Mouse (Mus musculus): Measurements from ENCODE around the gene Ntm.

Ntm gene

DNA sequence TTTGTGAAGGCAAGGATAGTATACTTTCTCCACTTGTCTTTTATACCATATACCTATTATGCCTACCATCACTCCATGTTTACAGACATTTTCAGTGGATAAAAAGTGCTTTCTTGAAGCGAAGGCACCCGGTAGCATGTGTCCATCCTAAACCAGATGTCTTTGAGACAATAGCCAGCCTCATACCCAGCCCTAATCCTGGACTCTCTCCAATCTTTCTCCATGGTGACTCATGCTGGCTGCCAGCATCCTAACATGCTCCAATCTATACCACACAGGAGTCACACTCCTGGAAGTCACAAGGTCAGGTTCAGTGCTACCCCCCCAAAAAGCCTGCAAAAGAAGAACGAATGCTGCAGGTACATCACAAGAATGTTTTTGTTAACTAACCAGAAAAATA is 765.9 kb downstream of the Ntm start:
- in situ Hi-C loops (cut with MboI; ENCODE audit: low sequenced_read_pairs), result no loop called here

DNA sequence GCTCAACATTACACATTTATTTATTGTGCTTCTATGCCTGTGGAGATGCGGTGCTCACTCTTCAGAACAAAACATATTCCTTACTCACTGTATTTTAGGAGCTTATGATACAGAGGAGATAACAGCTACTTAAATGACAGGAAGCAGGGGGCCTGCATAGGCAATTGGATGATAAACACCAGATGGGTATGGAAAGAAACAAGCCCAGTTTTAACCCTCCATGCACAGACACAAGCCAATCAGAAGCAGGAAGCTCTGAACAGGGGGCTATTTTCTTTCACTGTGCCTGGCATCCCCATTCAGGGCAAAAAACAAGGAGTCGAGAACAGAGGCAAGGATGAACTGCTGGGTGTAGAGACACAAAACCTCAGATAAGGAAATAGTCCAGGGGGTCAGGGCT is 768.7 kb downstream of the Ntm start:
- in situ Hi-C loops (cut with MboI; ENCODE audit: low sequenced_read_pairs), result no loop called here

DNA sequence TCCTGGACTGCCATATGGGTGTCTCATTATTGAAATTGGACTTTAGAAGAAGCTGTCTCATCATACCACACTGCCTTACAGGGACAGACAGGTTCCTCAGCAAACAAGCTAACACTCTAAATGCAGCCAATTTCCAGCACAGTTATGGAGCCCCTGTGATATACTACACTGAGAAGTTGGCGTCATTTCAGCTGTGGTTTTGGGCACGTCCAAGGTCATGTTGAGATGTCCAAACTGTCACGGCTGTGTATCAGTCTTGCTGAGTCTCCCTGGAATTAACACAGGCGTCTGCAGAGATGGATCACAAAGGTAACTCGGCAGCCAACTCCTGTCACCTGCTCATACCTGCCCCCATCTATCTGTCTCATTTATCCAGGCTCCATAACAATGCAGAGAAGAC is 779.9 kb downstream of the Ntm start:
- in situ Hi-C loops (cut with MboI; ENCODE audit: low sequenced_read_pairs), result no loop called here

DNA sequence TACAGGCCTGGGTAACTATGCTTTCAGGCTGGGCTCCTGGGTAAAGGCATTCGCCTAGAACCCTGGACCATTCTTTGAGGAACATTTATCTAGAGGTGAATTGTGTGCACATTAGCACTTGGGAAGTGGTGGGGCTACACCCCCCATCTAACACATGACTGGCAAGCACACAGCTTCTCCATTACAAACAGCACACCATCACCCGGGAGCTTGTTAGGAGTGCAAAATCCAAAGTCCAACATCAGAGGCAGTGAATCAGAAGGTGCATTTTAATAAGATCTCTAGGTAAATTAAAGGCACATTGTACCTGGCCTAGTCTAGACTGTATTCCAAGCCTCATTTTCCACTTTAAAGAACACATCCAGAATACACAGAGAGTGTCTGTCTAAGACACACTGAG is 781.3 kb downstream of the Ntm start:
- in situ Hi-C loops (cut with MboI; ENCODE audit: low sequenced_read_pairs), result no loop called here

DNA sequence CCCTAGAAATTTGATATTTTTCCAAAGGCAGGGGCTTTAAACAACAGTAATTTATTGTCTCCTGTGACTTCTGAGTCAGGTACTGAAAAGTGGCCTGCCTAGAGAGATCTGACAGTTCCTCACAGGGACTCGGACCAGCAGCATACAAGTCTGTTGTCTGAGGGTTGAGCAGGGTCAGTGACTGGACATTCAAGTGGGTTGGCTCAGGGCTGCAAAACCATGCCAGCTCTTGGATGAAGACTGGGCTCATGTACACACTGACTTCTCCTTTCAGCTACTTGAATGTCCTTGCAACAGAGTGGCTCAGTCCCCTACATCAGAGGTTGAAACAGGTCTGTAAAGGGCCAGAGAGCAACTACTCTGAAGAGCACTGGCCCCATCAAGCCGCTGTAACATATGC is 797.2 kb downstream of the Ntm start:
- in situ Hi-C loops (cut with MboI; ENCODE audit: low sequenced_read_pairs), result no loop called here

DNA sequence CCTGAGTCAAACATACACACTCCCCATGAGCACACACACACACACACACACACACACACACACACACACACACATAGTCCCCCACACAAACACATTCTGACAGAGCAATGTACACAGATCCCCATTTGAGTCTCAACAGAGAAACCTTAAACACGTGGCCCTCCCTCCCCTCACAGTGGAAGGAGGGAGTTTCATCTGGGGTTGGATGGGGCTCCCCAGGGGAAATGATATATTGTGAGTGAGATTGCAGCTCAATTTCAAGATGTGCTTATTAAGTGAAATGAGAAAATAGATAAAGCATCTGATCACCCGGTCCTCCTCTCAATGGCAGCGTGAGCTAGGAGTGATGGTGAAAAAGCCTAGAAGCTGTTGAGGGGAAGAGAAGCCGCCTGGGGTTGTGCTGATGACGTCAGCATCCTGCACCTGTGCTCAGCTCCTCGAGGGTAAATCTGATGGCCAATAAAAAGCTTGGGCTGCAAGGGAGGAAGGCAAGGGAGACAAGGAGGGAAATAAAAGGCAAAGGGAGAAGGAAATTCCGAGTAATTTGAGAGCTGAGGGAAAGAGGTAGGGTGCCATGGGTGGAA is 801.8 kb downstream of the Ntm start:
- in situ Hi-C loops (cut with MboI; ENCODE audit: low sequenced_read_pairs), result no loop called here

DNA sequence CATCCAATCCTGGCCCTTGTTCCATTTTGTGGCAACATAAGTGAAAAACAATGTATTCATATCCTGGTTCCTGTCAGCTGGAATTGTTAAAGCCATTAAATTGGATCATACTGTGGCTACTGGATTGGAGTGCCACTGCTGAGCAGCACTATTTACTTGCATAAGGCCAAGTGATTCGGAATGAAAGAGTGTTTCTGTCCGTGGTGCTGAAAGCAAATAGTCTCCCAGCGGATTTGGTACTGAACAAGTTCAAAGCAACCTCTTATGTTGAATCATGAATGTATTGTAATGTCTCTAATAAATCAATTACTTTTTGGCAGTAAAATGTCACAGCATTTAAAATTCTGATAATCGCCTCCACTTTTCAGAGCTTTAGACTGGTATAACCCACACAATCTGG is 817.0 kb downstream of the Ntm start:
- in situ Hi-C loops (cut with MboI; ENCODE audit: low sequenced_read_pairs), result no loop called here

DNA sequence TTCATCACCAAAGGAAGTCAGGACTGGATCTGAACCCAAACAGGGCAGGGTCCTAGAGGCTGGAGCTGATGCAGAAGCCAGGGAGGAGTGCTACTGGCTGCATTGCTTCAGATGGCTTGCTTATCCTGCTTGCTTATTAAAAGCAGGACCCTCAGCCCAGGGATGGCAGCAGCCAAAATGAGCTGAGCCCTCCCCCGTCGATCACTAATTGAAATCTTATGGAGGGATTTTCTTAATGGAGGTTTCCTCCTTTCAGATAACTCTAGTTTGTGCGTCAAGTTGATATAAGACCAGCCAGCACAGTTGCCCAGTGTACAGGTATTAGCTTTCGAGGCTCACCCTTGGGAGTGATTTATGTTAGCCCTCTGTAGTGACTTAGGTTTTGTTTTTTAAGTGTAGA is 826.9 kb downstream of the Ntm start:
- in situ Hi-C loops (cut with MboI; ENCODE audit: low sequenced_read_pairs), result no loop called here

DNA sequence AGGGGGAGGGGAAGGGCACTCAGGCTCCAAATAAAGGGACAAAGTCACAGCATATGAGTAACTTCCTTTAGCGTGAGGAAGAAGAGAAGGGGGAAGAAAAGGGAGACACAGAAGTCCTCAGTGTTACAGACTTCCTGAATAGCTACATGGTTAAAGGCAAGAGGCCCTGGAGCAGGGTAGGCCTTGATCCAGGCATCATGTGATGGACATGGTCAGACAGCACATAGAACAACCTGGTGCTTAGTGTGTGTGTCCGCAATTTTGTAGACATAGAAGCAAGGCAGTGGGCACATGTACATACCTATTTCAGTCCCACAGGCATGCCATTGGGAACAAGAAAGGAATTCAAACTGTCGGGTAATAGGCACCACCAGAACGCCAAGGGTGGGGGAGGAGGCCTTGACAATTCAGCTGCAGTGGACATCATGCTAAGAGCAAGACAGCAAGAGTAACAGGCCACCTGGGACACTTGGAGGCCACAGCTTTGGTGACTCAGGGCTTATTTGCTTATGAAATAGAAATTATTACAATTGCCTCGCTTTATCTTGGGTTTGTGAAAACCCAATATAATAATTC is 832.1 kb downstream of the Ntm start:
- in situ Hi-C loops (cut with MboI; ENCODE audit: low sequenced_read_pairs), result no loop called here

DNA sequence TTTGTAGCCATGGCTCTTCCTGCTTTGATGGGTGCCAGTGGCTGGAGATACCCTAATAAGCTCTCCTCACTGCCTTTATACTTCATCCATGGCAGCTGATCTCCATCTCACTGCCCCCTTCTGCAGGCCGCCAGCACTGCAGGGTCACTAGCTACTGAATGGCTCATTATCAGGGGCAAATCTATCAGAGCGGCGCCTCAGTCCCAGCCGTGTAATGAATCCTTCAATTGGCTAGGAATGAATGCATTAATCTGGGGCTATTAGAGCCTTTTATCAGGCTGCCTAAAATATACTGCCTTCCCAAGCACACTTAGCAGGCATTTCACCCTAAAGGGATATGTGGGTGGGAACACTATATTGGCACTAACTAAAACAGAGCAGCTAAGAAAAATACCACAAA is 832.6 kb downstream of the Ntm start:
- in situ Hi-C loops (cut with MboI; ENCODE audit: low sequenced_read_pairs), result no loop called here

DNA sequence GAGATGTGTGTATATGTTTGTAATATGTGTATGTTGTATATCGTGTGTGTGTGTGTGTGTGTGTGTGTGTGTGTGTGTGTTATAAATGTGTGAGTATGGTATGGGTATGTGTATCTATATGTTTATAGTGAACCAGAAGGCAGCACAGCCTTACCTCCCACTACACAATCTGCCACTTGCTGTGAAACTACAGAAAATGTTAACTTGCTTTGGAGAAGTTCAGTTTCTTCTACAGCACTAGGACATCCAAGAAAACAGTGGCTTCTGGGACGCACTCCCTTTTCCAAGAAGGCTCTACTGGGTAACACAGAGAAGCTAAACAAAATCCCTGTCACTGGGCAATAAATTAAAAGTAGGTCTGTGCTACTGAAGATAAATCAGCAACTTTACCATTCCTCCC is 834.5 kb downstream of the Ntm start:
- in situ Hi-C loops (cut with MboI; ENCODE audit: low sequenced_read_pairs), result no loop called here

DNA sequence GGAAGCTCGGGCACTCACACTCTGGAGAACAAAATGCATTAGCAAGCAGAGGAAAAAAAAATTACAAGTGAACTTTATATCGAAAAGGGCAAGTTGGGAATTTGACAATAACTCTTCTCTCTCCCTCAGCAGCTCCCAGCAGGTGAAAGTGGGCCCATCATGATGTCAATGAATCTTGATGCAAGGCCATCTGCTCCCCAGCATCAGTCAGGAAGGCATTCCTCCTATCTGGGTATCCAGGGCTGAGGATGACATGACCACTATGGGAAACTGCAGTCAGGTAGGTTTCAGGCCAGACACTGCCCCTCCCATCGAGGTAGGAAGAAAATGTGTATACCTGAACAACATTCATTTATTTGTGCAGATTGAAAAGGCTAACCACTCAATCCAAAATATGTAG is 838.5 kb downstream of the Ntm start:
- in situ Hi-C loops (cut with MboI; ENCODE audit: low sequenced_read_pairs), result no loop called here

DNA sequence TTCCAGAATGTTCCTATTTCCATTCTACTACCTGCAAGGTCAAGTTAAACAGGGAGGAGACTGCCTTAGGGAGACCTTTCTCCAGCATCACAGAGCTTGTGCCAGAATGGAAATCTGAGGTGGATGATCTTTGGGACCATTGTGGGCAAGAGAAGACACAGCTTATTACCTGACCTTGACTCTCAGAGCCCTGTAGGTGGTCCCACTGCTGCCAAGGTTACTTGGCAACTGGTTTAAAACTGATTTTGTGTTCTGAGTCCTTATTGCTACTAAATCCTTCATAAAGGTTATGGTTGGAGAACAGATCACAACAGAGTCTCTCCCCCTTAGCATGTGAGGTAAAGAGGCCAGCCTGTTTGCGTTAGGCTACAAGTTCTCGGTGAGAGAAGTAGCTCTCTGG is 839.1 kb downstream of the Ntm start:
- in situ Hi-C loops (cut with MboI; ENCODE audit: low sequenced_read_pairs), result no loop called here

DNA sequence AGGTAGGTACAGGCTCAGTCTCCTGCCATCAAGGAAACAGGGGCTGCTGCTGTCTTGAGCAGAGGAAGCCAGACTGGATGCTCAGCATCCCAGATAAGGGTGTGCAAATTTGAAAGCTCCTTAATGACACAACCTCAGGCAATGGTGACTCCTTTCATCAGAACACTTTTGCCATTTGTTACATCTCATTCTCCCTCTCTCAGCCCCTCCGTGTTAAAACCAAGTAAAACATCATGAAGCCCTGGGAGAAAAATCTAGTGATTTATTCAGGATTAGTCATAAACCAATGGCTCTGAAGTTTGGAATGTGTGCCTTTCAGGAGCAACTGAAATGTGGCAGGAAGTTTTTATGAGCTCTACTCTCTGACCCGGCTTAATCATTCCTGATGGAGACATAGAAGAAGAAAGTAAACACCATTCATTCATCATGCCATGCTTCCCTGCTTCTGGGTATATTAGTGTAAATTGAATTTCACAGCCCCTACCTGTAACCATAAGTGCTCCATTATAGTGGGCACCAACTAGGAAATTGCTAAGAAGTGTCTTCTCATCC is 845.3 kb downstream of the Ntm start:
- in situ Hi-C loops (cut with MboI; ENCODE audit: low sequenced_read_pairs), result no loop called here

DNA sequence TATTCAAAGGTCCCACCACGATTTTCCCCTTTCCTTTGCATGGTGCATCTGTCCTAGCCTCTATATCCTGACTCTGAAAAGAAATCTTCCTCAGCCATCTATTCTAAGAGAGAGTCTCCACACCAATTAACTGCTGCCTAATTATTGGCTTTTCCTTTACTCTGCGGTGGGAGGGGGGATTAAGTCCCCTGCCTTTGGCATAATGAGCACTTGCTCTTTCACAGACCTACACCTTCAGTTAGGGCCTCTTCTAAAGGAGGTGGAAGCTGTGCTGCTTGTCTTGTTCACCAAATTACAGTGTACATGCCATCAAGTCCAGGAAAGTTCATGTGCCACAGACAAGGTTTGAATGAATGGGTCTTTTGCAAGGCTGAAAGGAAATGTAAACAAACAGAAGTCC is 847.6 kb downstream of the Ntm start:
- in situ Hi-C loops (cut with MboI; ENCODE audit: low sequenced_read_pairs), result no loop called here

DNA sequence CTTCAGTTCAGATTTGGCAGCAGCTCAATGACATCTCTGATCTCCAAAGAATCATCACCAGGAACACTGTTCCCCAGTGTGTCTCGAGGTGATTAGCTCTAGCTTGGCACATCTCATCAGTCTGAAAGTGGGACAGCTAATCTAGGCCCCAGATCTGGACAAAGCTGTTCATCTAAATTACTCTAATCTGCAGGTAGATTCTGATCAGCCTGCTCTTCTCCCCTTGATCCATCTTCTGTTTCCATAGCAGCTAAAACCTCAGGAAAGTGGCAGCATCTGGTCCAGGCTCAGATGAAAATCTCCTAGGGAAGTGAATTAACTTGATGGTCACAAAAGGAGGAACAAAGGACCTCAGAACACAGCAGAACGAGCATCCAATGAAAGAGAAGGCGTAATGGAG is 856.2 kb downstream of the Ntm start:
- in situ Hi-C loops (cut with MboI; ENCODE audit: low sequenced_read_pairs), result no loop called here

DNA sequence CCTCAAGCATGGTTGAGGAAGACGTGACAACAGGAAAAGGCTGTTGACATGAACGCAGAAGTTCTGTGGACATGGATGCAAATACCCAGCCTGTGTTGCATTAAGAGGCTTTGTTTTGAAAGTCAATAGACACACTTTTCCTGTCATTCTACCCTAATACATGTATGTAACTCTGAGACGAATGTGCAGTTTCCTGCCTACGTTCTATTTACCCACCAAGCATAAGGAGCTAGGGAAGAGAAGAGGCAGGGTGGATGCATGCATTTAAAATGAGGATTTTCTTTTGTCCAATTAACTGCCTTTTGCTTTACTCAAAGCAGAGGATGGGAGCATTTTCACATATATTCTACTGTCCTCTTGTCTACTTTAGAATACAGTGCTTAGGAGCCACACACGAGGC is 858.5 kb downstream of the Ntm start:
- in situ Hi-C loops (cut with MboI; ENCODE audit: low sequenced_read_pairs), result no loop called here

DNA sequence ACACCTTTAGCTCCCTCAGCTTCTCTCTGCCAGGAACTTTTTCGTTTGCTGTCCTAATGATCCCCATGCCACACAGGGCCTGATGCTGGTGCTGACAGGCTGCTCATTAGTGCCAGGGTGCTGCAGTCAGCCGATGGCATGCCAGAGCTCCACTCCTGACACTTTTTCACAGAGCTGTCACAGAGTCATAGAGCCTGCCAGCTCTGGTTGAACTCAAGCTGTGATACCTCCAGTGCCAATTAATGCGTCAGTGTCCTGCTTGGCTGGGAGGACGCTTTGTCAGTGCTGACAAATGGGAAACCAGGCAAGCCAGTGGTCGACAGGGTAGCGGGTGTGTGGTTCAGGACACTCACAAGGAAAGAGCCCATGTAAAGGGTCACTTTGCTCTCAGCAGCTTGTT is 858.9 kb downstream of the Ntm start:
- in situ Hi-C loops (cut with MboI; ENCODE audit: low sequenced_read_pairs), result no loop called here

DNA sequence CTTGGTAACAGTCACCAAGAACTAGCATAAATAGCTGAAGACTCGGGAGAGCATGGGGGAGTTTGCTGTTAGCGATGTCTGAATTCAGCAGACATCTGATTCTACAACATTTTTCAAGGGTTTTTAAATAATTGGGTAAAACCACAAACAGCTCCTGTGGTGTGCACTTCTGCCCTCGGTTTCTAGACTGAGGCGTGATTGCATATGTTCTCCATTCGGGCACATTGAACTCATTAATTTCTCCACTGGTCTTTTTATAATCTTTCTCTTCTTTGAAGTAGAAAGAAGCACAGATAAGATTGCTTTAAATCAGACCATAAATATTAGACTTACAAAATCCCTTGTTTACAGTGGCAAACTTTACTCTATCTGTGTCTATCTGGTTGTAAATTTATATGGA is 862.3 kb downstream of the Ntm start:
- in situ Hi-C loops (cut with MboI; ENCODE audit: low sequenced_read_pairs), result no loop called here

DNA sequence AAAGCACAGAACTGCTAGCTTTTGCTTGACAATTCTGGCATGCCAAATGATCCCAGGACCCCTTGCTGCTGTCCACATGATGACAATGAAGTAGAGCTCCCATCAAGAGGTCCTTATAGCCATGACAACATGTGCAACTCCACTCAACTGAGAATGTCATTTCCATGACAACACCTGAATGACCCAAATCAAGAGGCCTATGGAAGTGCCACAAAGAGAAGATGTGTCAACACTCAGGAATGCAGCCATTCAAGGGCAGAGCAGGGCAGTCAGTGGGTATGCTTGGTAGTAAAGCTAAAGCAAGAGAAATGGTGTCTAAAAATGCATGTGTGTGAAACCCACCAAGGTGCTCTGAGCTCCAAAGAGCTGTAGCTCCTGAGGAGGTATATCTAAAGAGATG is 870.5 kb downstream of the Ntm start:
- in situ Hi-C loops (cut with MboI; ENCODE audit: low sequenced_read_pairs), result no loop called here

DNA sequence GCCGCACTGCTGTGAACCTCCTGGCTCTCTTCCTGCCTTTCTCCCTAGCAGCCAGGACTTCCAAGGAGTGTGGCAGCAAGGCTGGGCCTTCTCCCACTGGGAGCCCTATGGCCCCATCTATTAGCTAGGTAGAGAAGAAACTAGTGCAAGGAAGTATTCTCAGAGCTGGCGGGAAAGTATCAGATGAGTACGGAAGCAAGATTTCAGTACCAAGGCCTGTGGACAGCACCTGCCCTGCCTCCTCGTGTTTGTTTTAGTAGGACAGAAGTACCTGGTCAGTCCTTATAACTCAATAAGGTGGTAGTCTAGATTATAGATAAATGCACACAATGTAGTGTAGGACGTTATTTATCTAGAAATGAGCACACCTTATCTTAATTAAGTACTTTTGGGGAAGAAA is 874.3 kb downstream of the Ntm start:
- in situ Hi-C loops (cut with MboI; ENCODE audit: low sequenced_read_pairs), result no loop called here

DNA sequence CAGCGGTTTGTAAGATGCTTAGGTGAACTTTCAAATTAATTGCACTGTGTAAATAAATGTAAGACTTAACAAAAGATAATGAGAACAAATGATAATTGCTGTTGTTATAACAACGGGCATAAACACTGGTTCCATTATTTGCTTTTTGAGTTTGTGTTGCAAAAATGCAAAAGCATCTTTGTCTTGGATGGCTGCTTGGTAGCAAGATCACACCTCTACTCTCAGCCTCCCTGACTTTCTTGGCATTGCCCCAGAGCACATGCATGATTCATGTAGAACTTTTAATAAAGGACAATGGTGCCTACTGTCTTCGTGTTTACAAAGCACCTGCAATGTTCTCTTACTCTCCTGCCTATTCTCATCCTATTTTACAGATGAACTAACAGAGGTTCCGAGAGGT is 875.3 kb downstream of the Ntm start:
- in situ Hi-C loops (cut with MboI; ENCODE audit: low sequenced_read_pairs), result no loop called here

DNA sequence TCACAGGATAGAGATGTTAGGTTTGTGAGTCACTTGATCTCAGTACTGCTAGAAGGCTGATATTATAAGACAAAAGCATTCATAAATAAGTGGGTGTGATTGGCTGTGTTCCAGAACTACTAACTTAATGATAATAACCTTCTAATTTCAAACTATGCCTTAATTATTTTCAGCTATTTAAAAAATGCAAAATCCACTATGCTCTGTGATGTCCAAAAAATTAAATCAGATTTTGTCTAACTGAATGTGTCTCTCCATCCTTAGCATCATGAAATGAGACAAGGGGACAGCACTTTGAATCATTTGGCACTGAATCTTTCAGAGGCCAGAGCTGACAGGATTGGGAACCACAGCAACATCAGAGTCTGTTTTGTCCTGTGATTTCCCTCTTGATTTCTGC is 875.8 kb downstream of the Ntm start:
- in situ Hi-C loops (cut with MboI; ENCODE audit: low sequenced_read_pairs), result no loop called here
